Mouse (Mus musculus): ENCODE measurements around the gene Cant1.

- TF ChIP-seq MAFK (IDR thresholded peaks at IDR 0.05; ENCODE audit: insufficient read depth, low read depth, low read length) (no peak), ZC3H11A (IDR thresholded peaks at IDR 0.05; ENCODE audit: borderline replicate concordance, low read depth, low read length) (no peak), ZNF384 (IDR thresholded peaks at IDR 0.05; ENCODE audit: low read depth, low read length) (no peak), CHD2 (IDR thresholded peaks at IDR 0.05; ENCODE audit: low read depth, low read length) (no peak)
Measured at GRCm38 (mm10) chr11:118424621-118425335, 5.9 kb upstream of the Cant1 start.
